Mouse (Mus musculus): ENCODE measurements around the gene C4b. TPM values are rescaled to one million over a fixed set of nuclear protein-coding genes. Genes with fewer than 3 reads are reported as not detected.

The C4b gene
- polyA plus RNA-seq, 1 experiment from 2014 or later: not detected

DNA sequence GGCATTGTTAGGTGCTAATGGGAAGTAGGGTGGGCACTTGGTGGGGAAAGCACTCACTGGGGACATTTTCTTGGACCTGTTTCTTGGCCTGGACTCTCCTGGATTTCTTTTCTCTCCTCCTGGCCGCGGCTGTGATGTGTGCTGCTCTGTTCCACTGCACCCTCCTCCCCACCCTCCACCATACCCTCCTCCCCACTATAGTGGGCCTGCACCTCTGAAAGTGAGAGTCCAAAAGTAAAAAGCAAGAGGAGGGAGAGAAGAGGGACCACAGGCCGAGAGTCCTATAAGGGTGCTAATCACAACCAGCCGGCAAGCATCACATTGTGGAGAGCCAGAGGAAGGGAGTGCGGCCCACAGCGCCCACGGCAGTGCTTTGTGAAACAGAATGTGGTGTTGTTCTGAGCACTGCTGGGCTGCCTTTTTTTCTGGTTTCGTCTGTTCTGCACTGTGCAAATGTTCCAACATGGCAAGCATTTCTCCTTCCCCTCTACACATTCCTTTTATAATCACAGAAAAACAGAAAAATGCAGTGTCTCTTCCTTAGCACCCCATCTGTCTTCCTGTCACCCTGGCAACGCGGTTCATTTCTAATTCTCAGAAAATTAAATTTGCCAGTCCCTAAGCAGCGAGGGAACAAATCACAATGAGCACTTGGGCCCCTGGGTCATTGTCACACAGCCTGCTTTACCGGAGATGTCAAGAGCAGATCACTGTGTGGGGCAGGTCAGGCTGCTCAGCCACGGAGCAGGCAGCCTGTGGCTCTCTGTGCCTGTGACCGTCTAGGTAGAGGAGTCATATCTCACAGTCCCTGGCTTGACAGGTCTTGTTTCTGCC lies 43.9 kb downstream of the C4b start:
- Histone ChIP-seq H3K36me3 (no peaks in the 10 kb centered on the region), H3K27ac (replicated peaks) (peak overlapping the region; percentile 61), H3K9me3 (no peaks in the 10 kb centered on the region), H3K27me3 (no peaks in the 10 kb centered on the region), H3K4me1 (replicated peaks) (peaks cover 16% of the 10 kb centered on the region), H3K9ac (0 out of 2 replicates have a peak overlapping the region, but pooled peaks have one; percentile 41), H3K4me3 (no peak overlapping the region), H3K4me2 (no peak overlapping the region)
- WGBS: 47% methylated on average over 14 of the region's 14 CpGs
- ATAC-seq (ENCODE audit: low read depth): peak; percentile 75

- H3K36me3 ChIP-seq: no peaks in the 10 kb centered on the region
- H3K9ac ChIP-seq: no peak overlapping the region
- no peaks in the 10 kb centered on the region for H3K4me1 ChIP-seq (replicated peaks)
- H3K27me3 ChIP-seq: no peaks in the 10 kb centered on the region
- no peak overlapping the region for H3K27ac ChIP-seq (replicated peaks)
- ATAC-seq (ENCODE audit: low read depth): no peak
- no peaks in the 10 kb centered on the region for H3K9me3 ChIP-seq
- no peak overlapping the region for H3K4me3 ChIP-seq
- 75% methylated on average over 7 of the region's 7 CpGs for WGBS
- no peak overlapping the region for H3K4me2 ChIP-seq
Measured at GRCm38 (mm10) chr17:34692906-34693305, 50.8 kb downstream of the C4b start.

GRCm38 (mm10) chr17:34690458-34690857 lies 53.2 kb downstream of the C4b start:
- Histone ChIP-seq H3K36me3 (no peaks in the 10 kb centered on the region), H3K9me3 (no peaks in the 10 kb centered on the region), H3K4me1 (replicated peaks) (no peaks in the 10 kb centered on the region), H3K27me3 (no peaks in the 10 kb centered on the region), H3K4me2 (no peak overlapping the region), H3K4me3 (no peak overlapping the region), H3K9ac (no peak overlapping the region), H3K27ac (replicated peaks) (no peak overlapping the region)
- WGBS: 77% methylated on average over 4 of the region's 4 CpGs
- no peak for ATAC-seq (ENCODE audit: low read depth)

GRCm38 (mm10) chr17:34688889-34689288 lies 54.8 kb downstream of the C4b start:
- H3K27ac ChIP-seq (replicated peaks): no peak overlapping the region
- no peaks in the 10 kb centered on the region for H3K36me3 ChIP-seq
- H3K4me3 ChIP-seq: no peak overlapping the region
- H3K27me3 ChIP-seq: no peaks in the 10 kb centered on the region
- H3K9ac ChIP-seq: no peak overlapping the region
- H3K4me1 ChIP-seq (replicated peaks): peaks cover 8% of the 10 kb centered on the region; the same call in 1 of the 2 replicates
- ATAC-seq (ENCODE audit: low read depth): no peak
- 92% methylated on average over 7 of the region's 7 CpGs for WGBS
- no peaks in the 10 kb centered on the region for H3K9me3 ChIP-seq
- no peak overlapping the region for H3K4me2 ChIP-seq

DNA sequence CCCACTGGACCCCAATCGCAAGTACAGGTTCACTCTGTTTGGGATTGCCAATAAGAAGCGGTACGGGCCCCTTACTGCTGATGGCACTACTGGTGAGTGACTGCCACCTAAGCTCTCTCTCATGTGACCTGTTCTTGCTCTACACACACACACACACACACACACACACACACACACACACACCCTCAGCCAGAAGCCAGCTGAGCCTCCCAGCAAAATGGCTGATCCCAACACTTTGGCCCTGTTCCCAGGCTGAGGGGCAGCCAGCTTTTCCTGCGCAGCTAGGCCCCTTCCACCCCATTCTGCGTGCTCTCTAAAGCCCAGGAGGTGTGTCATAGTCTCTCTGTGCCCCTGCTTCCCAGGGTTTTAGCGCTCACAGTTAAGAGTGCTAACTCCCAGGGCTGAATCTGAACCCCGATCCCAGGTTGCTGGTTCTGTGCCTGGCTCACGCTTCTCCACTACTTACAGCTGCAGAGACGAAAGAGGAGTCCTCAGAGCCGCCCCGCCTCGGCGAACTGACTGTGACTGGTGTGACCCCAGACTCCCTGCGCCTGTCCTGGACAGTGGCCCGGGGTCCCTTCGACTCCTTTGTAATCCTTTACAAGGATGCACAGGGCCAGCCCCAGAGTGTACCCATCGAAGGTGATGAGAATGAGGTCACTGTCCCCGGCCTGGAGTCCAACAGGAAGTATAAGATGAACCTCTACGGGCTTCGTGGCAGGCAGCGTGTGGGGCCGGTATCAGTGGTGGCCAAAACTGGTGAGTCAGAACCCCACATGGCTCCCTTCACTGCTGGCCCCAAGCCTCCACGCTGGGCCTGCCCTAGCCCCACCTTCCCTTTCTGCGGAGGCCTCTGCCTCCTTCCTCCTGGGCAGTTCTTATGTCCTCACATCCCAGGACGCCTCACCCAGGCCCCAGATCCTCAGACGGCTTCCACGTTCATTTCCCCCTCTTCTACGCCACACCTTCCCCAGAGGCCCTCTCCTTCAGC lies 58.3 kb downstream of the C4b start:
- H3K27me3 ChIP-seq: no peaks in the 10 kb centered on the region; the same call in 1 of the 2 replicates
- WGBS: 84% methylated on average over 28 of the region's 28 CpGs
- H3K27ac ChIP-seq (replicated peaks): no peak overlapping the region
- peaks cover 19% of the 10 kb centered on the region; the same call in 1 of the 2 replicates for H3K4me1 ChIP-seq (replicated peaks)
- no peaks in the 10 kb centered on the region for H3K36me3 ChIP-seq
- H3K9ac ChIP-seq: no peak overlapping the region
- H3K9me3 ChIP-seq: no peaks in the 10 kb centered on the region
- H3K4me3 ChIP-seq: no peak overlapping the region
- 0 out of 2 replicates have a peak, but pooled peaks have one; percentile 34 for ATAC-seq (ENCODE audit: low read depth)
- no peak overlapping the region for H3K4me2 ChIP-seq

DNA sequence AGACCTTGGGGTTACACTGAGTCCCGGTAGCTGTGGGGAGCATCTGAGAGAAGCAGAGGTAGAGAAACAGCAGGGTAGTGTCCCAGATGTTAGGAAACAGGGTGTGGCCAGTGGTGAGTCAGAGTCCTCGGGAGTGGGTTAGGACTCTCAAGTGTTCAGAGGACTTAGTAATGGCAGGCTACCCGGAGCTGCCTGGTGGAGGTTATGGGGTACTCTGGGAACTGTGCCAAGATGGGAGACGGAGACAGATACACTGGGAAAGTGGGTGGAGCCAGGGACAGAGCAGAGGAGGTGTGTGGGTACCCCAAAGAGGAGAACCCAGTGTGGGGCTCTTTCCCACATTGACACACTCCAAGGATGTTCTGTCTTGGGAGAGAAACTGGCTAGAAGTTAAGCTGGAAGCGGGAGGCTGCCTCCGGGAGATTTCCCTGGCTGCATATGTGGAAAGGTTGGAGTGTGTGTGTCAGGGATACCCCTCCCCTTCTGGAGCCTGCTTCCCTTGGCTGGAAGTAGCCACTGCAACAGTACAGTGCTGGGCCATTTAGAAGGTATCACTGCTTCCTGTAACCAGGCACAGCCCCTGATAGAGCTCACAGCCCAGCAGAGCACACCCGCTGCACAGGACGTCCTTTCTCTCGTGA lies 59.3 kb downstream of the C4b start:
- ATAC-seq (ENCODE audit: low read depth): no peak
- Histone ChIP-seq H3K4me2 (no peak overlapping the region), H3K9me3 (no peaks in the 10 kb centered on the region), H3K9ac (no peak overlapping the region), H3K36me3 (no peaks in the 10 kb centered on the region), H3K4me1 (replicated peaks) (peaks cover 19% of the 10 kb centered on the region; the same call in 1 of the 2 replicates), H3K4me3 (no peak overlapping the region), H3K27me3 (peaks cover 6% of the 10 kb centered on the region; the same call in 1 of the 2 replicates), H3K27ac (replicated peaks) (no peak overlapping the region)
- 64% methylated on average over 9 of the region's 9 CpGs for WGBS

GRCm38 (mm10) chr17:34683686-34684220 lies 59.9 kb downstream of the C4b start:
- Histone ChIP-seq H3K27ac (replicated peaks) (no peak overlapping the region), H3K4me3 (no peak overlapping the region), H3K4me1 (replicated peaks) (peaks cover 19% of the 10 kb centered on the region; the same call in 1 of the 2 replicates), H3K36me3 (no peaks in the 10 kb centered on the region), H3K27me3 (peaks cover 9% of the 10 kb centered on the region), H3K9ac (no peak overlapping the region), H3K4me2 (no peak overlapping the region), H3K9me3 (no peaks in the 10 kb centered on the region)
- no peak for ATAC-seq (ENCODE audit: low read depth)
- 63% methylated on average over 10 of the region's 10 CpGs for WGBS

DNA sequence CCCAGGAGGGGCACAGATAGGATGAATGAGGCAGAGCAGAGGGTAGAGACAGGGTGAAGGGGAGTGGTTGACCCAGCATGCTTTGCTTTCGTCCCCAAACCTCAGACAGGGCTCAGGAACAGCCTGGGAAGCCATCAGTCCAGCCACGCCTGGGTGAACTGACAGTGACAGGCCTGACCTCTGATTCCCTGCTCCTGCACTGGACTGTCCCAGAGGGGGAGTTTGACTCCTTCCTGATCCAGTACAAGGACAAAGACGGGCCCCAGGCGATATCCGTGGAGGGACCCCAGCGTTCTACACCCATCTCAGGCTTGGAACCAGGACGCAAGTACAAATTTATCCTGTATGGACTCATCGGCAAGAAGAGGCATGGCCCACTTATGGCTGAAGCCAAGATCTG lies 60.5 kb downstream of the C4b start:
- Histone ChIP-seq H3K36me3 (no peaks in the 10 kb centered on the region), H3K4me2 (no peak overlapping the region), H3K9me3 (no peaks in the 10 kb centered on the region), H3K4me3 (no peak overlapping the region), H3K9ac (no peak overlapping the region), H3K27ac (replicated peaks) (no peak overlapping the region), H3K27me3 (peaks cover 12% of the 10 kb centered on the region), H3K4me1 (replicated peaks) (peaks cover 19% of the 10 kb centered on the region; the same call in 1 of the 2 replicates)
- no peak for ATAC-seq (ENCODE audit: low read depth)
- 75% methylated on average over 8 of the region's 8 CpGs for WGBS

DNA sequence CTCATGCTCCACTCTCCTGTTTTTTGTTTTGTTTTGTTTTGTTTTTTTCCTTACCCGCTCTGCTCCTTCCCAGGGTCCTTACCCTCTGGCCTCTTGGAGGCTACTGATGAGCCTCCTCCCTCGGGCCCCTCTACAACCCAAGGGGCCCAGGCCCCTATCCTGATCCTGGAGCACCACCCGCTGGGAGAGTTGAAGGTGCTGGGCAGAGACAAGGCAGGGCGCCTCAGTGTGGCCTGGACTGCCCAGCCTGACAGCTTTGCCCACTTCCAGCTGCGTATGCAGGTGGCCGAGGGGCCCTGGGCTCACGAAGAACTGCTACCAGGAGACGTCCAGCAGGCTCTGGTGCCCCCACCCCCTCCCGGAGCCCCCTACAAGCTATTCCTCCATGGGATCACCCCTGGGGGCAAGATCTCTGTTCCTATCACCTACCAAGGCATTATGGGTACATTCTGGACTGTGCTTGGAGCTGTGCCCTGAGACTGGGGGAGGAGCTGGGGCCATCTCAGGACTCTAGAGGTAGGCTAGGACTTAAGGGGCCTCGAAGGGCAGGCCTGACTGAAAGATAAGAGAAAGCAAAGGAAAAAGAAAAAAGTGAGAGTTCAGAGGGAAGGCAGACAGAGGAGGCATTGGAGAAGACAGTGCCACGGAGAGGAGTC lies 61.7 kb downstream of the C4b start:
- Histone ChIP-seq H3K9me3 (no peaks in the 10 kb centered on the region), H3K9ac (no peak overlapping the region), H3K4me1 (replicated peaks) (peaks cover 19% of the 10 kb centered on the region; the same call in 1 of the 2 replicates), H3K4me3 (no peak overlapping the region), H3K36me3 (no peaks in the 10 kb centered on the region), H3K4me2 (no peak overlapping the region), H3K27ac (replicated peaks) (no peak overlapping the region), H3K27me3 (peaks cover 15% of the 10 kb centered on the region)
- WGBS: 79% methylated on average over 11 of the region's 11 CpGs
- no peak for ATAC-seq (ENCODE audit: low read depth)

DNA sequence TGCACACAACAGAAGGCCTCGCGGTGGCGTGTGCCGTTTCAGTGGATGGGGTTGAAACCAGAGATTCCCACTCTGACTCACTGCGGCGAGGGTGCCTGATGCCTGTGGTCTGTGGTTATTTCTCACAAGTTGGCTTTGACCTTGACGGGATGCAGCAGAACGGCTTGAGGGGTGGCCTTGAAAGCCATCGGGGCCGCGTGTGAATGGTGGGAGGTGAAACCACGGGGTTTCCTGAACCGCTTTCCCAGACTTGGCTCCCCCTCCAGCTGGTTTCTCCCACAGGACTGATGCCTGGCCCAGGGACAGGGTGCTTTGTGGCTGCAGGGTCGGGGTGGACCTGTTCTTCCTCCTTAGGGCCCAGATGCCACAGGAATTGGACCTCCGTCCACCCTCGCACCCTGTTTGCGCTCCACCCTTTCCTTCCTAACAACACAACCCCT lies 62.5 kb downstream of the C4b start:
- no peaks in the 10 kb centered on the region for H3K9me3 ChIP-seq
- no peak overlapping the region for H3K4me3 ChIP-seq
- no peak overlapping the region for H3K9ac ChIP-seq
- peaks cover 19% of the 10 kb centered on the region; the same call in 1 of the 2 replicates for H3K4me1 ChIP-seq (replicated peaks)
- H3K27me3 ChIP-seq: peaks cover 16% of the 10 kb centered on the region
- 79% methylated on average over 17 of the region's 17 CpGs for WGBS
- no peak overlapping the region for H3K27ac ChIP-seq (replicated peaks)
- no peak overlapping the region for H3K4me2 ChIP-seq
- ATAC-seq (ENCODE audit: low read depth): no peak
- no peaks in the 10 kb centered on the region for H3K36me3 ChIP-seq

GRCm38 (mm10) chr17:34680621-34681020 lies 63.1 kb downstream of the C4b start:
- Histone ChIP-seq H3K9ac (no peak overlapping the region), H3K27me3 (peaks cover 21% of the 10 kb centered on the region), H3K36me3 (no peaks in the 10 kb centered on the region), H3K4me3 (no peak overlapping the region), H3K27ac (replicated peaks) (no peak overlapping the region), H3K4me2 (no peak overlapping the region), H3K4me1 (replicated peaks) (peaks cover 19% of the 10 kb centered on the region; the same call in 1 of the 2 replicates), H3K9me3 (no peaks in the 10 kb centered on the region)
- 81% methylated on average over 4 of the region's 4 CpGs for WGBS
- ATAC-seq (ENCODE audit: low read depth): no peak
